Mouse (Mus musculus) limb, embryonic 15.5 days (tissue): ENCODE data around the gene Rhd. TPM values are rescaled to one million over a fixed set of nuclear protein-coding genes. Genes with fewer than 3 reads are reported as not detected.

Experiments
- ATAC-seq: fragments of 200-750 bp; cut with Nextera tagmentation; 2 replicates; pipeline ENCODE4 v1.8.0; 2017; ENCODE audit warnings: low read depth, moderate TSS enrichment; ENCODE audit not compliant: insufficient number of reproducible peaks, low FRiP score, low TSS enrichment
- H3K27ac ChIP-seq: fragments of 300-500 bp; sonication (generic); 2 replicates; pipeline ENCODE4 v1.5.1; 2015; ENCODE audit warnings: moderate library complexity, mild to moderate bottlenecking, inconsistent platforms
- H3K27me3 ChIP-seq: fragments of 300-500 bp; sonication (generic); 2 replicates; pipeline ENCODE4 v1.6.1; 2015; ENCODE audit warnings: inconsistent platforms
- H3K36me3 ChIP-seq: fragments of 300-500 bp; sonication (generic); 2 replicates; pipeline ENCODE4 v1.6.1; 2015; ENCODE audit warnings: inconsistent platforms
- H3K4me1 ChIP-seq: fragments of 300-500 bp; sonication (generic); 2 replicates; pipeline ENCODE4 v1.6.1; 2015; ENCODE audit warnings: inconsistent platforms
- H3K4me2 ChIP-seq: fragments of 300-500 bp; sonication (generic); 2 replicates; pipeline ENCODE4 v1.6.1; 2015; ENCODE audit warnings: mild to moderate bottlenecking, inconsistent platforms
- H3K4me3 ChIP-seq: fragments of 300-500 bp; sonication (generic); 2 replicates; pipeline ENCODE4 v1.5.1; 2015; ENCODE audit warnings: mild to moderate bottlenecking, inconsistent platforms
- H3K9ac ChIP-seq: fragments of 300-500 bp; sonication (generic); 2 replicates; pipeline ENCODE4 v1.6.1; 2015; ENCODE audit warnings: inconsistent platforms
- H3K9me3 ChIP-seq: fragments of 300-500 bp; sonication (generic); 2 replicates; pipeline ENCODE4 v1.6.1; 2016; ENCODE audit warnings: inconsistent platforms
- WGBS: fragments of 180-500 bp; shearing (Covaris S2); methylation state at CpG from one replicate; pipeline ENCODE4 v1.1.7; 2015; 5-methylcytosine and 5-hydroxymethylcytosine counted together
- polyA plus RNA-seq: library from polyadenylated mRNA; unstranded; fragments of >200 nt; fragmentation: Nextera tagmentation; extraction: Ambion mirVana; gene quantifications from 2 replicates; pipeline ENCODE4 v1.2.1, GENCODE M21; 2015

Gene Rhd
- polyA plus RNA-seq, 1 experiment from 2014 or later, result 4.0 TPM

- peak within 1 kb of the TSS; percentile 98 for H3K9ac ChIP-seq
- peak within 1 kb of the TSS; percentile 100 for H3K4me3 ChIP-seq
- WGBS, result under 1% methylated on average over 64 of the region's 64 CpGs
- no peaks in the 10 kb centered on the region for H3K9me3 ChIP-seq
- no peaks in the 10 kb centered on the region for H3K27me3 ChIP-seq
- peak within 1 kb of the TSS; percentile 63 for H3K4me2 ChIP-seq
- H3K27ac ChIP-seq, result peak within 1 kb of the TSS; percentile 96
- peaks cover 14% of the 10 kb centered on the region for H3K4me1 ChIP-seq
- H3K36me3 ChIP-seq, result peaks cover 30% of the 10 kb centered on the region
- ATAC-seq, result peak; percentile 91
Observed at GRCm38 (mm10) chr4:134923258-134924018, 59.1 kb downstream of the Rhd start, which contains the start of gene Rsrp1. Rsrp1 (plus strand) TSS chr4:134923592.

DNA sequence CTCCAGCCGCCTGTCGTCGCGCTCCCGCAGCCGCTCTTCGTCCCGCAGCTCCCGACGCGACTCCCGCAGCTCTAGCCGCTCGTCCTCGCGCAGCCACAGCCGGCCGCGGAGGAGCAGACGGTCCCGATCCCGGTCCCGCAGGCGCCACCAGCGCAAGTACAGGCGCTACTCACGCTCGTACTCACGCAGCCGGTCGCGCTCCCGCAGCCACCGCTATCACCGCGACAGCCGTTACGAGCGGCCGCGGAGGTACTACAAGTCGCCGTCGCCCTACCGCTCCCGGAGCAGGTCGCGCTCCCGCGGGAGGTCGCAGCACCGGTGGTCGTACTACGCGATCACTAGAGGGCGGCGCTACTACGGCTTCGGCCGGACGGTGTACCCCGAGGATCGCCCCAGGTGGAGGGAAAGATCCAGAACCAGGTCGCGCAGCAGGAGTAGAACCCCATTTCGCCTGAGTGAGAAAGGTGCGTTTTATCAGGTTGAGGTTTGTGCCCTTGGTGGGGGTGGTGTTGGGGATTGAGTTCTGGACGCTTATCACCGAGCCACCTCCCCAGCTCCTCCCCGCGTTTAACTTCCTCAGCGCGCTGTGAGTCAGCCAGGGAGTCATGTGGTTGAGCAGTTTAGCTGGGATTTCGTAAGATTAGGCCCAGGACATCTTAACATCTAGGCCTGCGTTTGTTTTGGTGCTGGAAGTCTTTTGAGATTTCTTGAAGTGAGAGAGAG, 59.8 kb downstream of the Rhd start:
- no peaks in the 10 kb centered on the region for H3K9me3 ChIP-seq
- under 1% methylated on average over 75 of the region's 75 CpGs for WGBS
- H3K36me3 ChIP-seq, result peaks cover 32% of the 10 kb centered on the region
- H3K27ac ChIP-seq, result peak overlapping the region; percentile 96
- H3K9ac ChIP-seq, result peak overlapping the region; percentile 98
- H3K4me2 ChIP-seq, result peak overlapping the region; percentile 53
- peaks cover 14% of the 10 kb centered on the region for H3K4me1 ChIP-seq
- ATAC-seq, result no peak
- H3K4me3 ChIP-seq, result peak overlapping the region; percentile 100
- H3K27me3 ChIP-seq, result no peaks in the 10 kb centered on the region

- Histone ChIP-seq H3K27me3 (no peaks in the 10 kb centered on the region), H3K9ac (peak overlapping the region; percentile 39; the same call in 1 of the 2 replicates), H3K9me3 (no peaks in the 10 kb centered on the region), H3K4me1 (peaks cover 20% of the 10 kb centered on the region), H3K4me2 (peak overlapping the region; percentile 53), H3K36me3 (peaks cover 32% of the 10 kb centered on the region), H3K27ac (no peak overlapping the region), H3K4me3 (peak overlapping the region; percentile 100)
- 58% methylated on average over 8 of the region's 8 CpGs for WGBS
- no peak for ATAC-seq
Observed at GRCm38 (mm10) chr4:134925206-134925605, 60.9 kb downstream of the Rhd start.

DNA sequence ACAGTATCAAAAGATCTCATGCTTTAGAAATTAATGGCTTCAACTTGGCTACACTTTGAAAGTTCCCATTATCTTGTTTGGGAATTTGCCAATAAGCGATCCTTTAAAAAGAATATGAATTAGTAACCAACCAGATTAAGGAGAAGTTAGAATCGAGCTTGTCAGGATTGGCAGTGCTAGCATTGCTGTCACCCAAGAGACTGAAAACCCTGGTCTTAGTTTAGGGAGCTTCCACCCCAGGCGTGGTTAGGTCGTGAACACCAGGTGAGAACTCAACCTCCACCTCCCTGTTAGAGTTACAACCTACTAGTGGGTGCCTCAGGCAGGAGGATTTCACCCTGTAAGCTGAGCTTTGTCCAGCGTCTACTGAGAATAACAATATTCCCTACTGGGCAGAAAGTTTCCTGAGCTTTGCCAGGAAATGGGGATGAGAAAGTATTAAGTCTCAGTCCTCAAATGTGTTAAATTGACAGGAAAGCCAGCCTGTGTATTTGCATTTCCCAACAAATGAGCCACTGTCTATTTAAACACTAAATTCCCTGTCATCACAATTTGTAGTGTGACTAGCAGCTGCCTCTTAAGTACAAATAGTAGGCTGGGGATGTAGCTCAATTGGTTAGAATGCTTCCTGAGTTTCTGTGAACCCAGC, 63.6 kb downstream of the Rhd start:
- Histone ChIP-seq H3K27ac (0 out of 2 replicates have a peak overlapping the region, but pooled peaks have one; percentile 22), H3K4me2 (no peak overlapping the region), H3K36me3 (peaks cover 39% of the 10 kb centered on the region), H3K4me3 (no peak overlapping the region), H3K9me3 (no peaks in the 10 kb centered on the region), H3K4me1 (peaks cover 35% of the 10 kb centered on the region), H3K9ac (no peak overlapping the region), H3K27me3 (no peaks in the 10 kb centered on the region)
- 69% methylated on average over 5 of the region's 5 CpGs for WGBS
- no peak for ATAC-seq

GRCm38 (mm10) chr4:134928464-134928836, 64.1 kb downstream of the Rhd start:
- no peaks in the 10 kb centered on the region for H3K9me3 ChIP-seq
- peaks cover 44% of the 10 kb centered on the region for H3K36me3 ChIP-seq
- no peak overlapping the region for H3K4me3 ChIP-seq
- H3K27me3 ChIP-seq, result no peaks in the 10 kb centered on the region
- ATAC-seq, result no peak
- H3K9ac ChIP-seq, result no peak overlapping the region
- WGBS, result 74% methylated on average over 1 of the region's 1 CpGs
- H3K27ac ChIP-seq, result no peak overlapping the region
- no peak overlapping the region for H3K4me2 ChIP-seq
- peaks cover 35% of the 10 kb centered on the region for H3K4me1 ChIP-seq

GRCm38 (mm10) chr4:134929536-134929935, 65.2 kb downstream of the Rhd start:
- H3K27me3 ChIP-seq, result no peaks in the 10 kb centered on the region
- no peaks in the 10 kb centered on the region for H3K9me3 ChIP-seq
- H3K9ac ChIP-seq, result no peak overlapping the region
- H3K4me2 ChIP-seq, result no peak overlapping the region
- H3K4me3 ChIP-seq, result no peak overlapping the region
- peaks cover 54% of the 10 kb centered on the region for H3K36me3 ChIP-seq
- H3K27ac ChIP-seq, result no peak overlapping the region
- 74% methylated on average over 4 of the region's 4 CpGs for WGBS
- ATAC-seq, result no peak
- H3K4me1 ChIP-seq, result peaks cover 35% of the 10 kb centered on the region

- Histone ChIP-seq H3K27me3 (no peaks in the 10 kb centered on the region), H3K27ac (peak overlapping the region; percentile 60), H3K4me3 (peak overlapping the region; percentile 99), H3K36me3 (peaks cover 60% of the 10 kb centered on the region), H3K9me3 (no peaks in the 10 kb centered on the region), H3K4me1 (peaks cover 33% of the 10 kb centered on the region), H3K9ac (no peak overlapping the region), H3K4me2 (peak overlapping the region; percentile 82)
- ATAC-seq, result no peak
- 27% methylated on average over 9 of the region's 9 CpGs for WGBS
Observed at GRCm38 (mm10) chr4:134930190-134930589, 65.9 kb downstream of the Rhd start.

GRCm38 (mm10) chr4:134930684-134931481, 66.5 kb downstream of the Rhd start, which contains the start of gene Syf2:
Syf2 (plus strand) TSS chr4:134930898.
- Histone ChIP-seq H3K9ac (peak within 1 kb of the TSS; percentile 74), H3K4me3 (peak within 1 kb of the TSS; percentile 99), H3K4me2 (peak within 1 kb of the TSS; percentile 82), H3K27ac (peak within 1 kb of the TSS; percentile 85), H3K4me1 (peaks cover 26% of the 10 kb centered on the region), H3K27me3 (no peaks in the 10 kb centered on the region), H3K9me3 (no peaks in the 10 kb centered on the region), H3K36me3 (peaks cover 60% of the 10 kb centered on the region)
- under 1% methylated on average over 68 of the region's 68 CpGs for whole genome bisulfite sequencing
- ATAC-seq, result peak; percentile 93

- H3K4me3 ChIP-seq, result no peak overlapping the region
- no peaks in the 10 kb centered on the region for H3K9me3 ChIP-seq
- 0 out of 2 replicates have a peak overlapping the region, but pooled peaks have one; percentile 22 for H3K27ac ChIP-seq
- ATAC-seq, result no peak
- H3K4me1 ChIP-seq, result 0 out of 2 replicates have a peak, but pooled peaks cover 4% of the 10 kb centered on the region
- WGBS, result 54% methylated on average over 17 of the region's 17 CpGs
- peaks cover 12% of the 10 kb centered on the region for H3K27me3 ChIP-seq
- no peak overlapping the region for H3K9ac ChIP-seq
- peaks cover 49% of the 10 kb centered on the region for H3K36me3 ChIP-seq
- H3K4me2 ChIP-seq, result no peak overlapping the region
Observed at GRCm38 (mm10) chr4:134937240-134938176, 73.2 kb downstream of the Rhd start.

GRCm38 (mm10) chr4:134939900-134940299, 75.6 kb downstream of the Rhd start:
- Histone ChIP-seq H3K4me3 (0 out of 2 replicates have a peak overlapping the region, but pooled peaks have one; percentile 2), H3K4me2 (peak overlapping the region; percentile 25; the same call in 1 of the 2 replicates)
- WGBS, result 46% methylated on average over 9 of the region's 9 CpGs

More at GRCm38 (mm10) chr4:134939900-134940299, 75.6 kb downstream of the Rhd start:
- no peak for ATAC-seq
- no peak overlapping the region for H3K27ac ChIP-seq
- peaks cover 25% of the 10 kb centered on the region for H3K36me3 ChIP-seq
- peaks cover 30% of the 10 kb centered on the region for H3K27me3 ChIP-seq
- H3K9ac ChIP-seq, result no peak overlapping the region
- no peaks in the 10 kb centered on the region for H3K9me3 ChIP-seq
- 0 out of 2 replicates have a peak, but pooled peaks cover 12% of the 10 kb centered on the region for H3K4me1 ChIP-seq
